Mouse (Mus musculus) stomach, postnatal 0 days (tissue): ENCODE measurements around the gene Rfesd. TPM values are rescaled to one million over a fixed set of nuclear protein-coding genes. Genes with fewer than 3 reads are reported as not detected.

Experiments
- ATAC-seq: fragments of 200-750 bp; cut with Nextera tagmentation; 2 replicates; pipeline ENCODE4 v1.8.0; 2017; ENCODE audit not compliant: low FRiP score, low TSS enrichment
- DNase-seq: peaks from one replicate; pipeline ENCODE4 v3.0.0-alpha.2; 2016; ENCODE audit warnings: low spot score
- H3K27ac ChIP-seq: fragments of 300-500 bp; sonication (generic); replicated peaks from 2 replicates; pipeline ENCODE4 v1.5.1; 2014; ENCODE audit warnings: mild to moderate bottlenecking, control low read depth
- H3K27me3 ChIP-seq: fragments of 300-500 bp; sonication (generic); 2 replicates; pipeline ENCODE4 v1.6.1; 2014; ENCODE audit warnings: low read length; ENCODE audit not compliant: control insufficient read depth, insufficient read depth
- H3K36me3 ChIP-seq: fragments of 300-500 bp; sonication (generic); 2 replicates; pipeline ENCODE4 v1.6.1; 2014; ENCODE audit warnings: low read length, mixed read lengths; ENCODE audit not compliant: control insufficient read depth, insufficient read depth
- H3K4me1 ChIP-seq: fragments of 300-500 bp; sonication (generic); replicated peaks from 2 replicates; pipeline ENCODE4 v1.6.1; 2014; ENCODE audit warnings: antibody characterized with exemption; ENCODE audit not compliant: control insufficient read depth, insufficient read depth
- H3K4me2 ChIP-seq: fragments of 300-500 bp; sonication (generic); replicated peaks from 2 replicates; pipeline ENCODE4 v1.6.1; 2014; ENCODE audit warnings: low read depth, mild to moderate bottlenecking, control low read depth, moderate library complexity
- H3K4me3 ChIP-seq: fragments of 300-500 bp; sonication (generic); 2 replicates; pipeline ENCODE4 v1.5.1; 2014; ENCODE audit warnings: low read depth, low read length, control low read depth
- H3K9ac ChIP-seq: fragments of 300-500 bp; sonication (generic); 2 replicates; pipeline ENCODE4 v1.6.1; 2014; ENCODE audit warnings: mild to moderate bottlenecking, low read length, control low read depth, mixed read lengths
- H3K9me3 ChIP-seq: fragments of 300-500 bp; sonication (generic); 2 replicates; pipeline ENCODE4 v1.6.1; 2016; ENCODE audit warnings: low read length; ENCODE audit not compliant: control insufficient read depth
- CTCF ChIP-seq: IDR thresholded peaks from 2 replicates; pipeline ENCODE4 v1.5.1; 2016; ENCODE audit warnings: antibody characterized with exemption, low read depth, mild to moderate bottlenecking, moderate library complexity
- EP300 ChIP-seq: optimal IDR thresholded peaks from 2 replicates; pipeline ENCODE3; 2016; ENCODE audit warnings: antibody characterized with exemption
- WGBS: fragments of 180-500 bp; shearing (Covaris S2); extraction: QIAGEN DNeasy Blood & Tissue Kit; methylation state at CpG from one replicate; pipeline ENCODE4 v1.1.7; 2014; 5-methylcytosine and 5-hydroxymethylcytosine counted together
- polyA plus RNA-seq: library from polyadenylated mRNA; unstranded; fragments of >200 nt; fragmentation: Nextera tagmentation; extraction: Ambion mirVana; gene quantifications from 2 replicates; pipeline ENCODE4 v1.2.1, GENCODE M21; 2015

Gene Rfesd
- polyA plus RNA-seq, 1 experiment from 2014 or later, result 18.6 TPM

DNA sequence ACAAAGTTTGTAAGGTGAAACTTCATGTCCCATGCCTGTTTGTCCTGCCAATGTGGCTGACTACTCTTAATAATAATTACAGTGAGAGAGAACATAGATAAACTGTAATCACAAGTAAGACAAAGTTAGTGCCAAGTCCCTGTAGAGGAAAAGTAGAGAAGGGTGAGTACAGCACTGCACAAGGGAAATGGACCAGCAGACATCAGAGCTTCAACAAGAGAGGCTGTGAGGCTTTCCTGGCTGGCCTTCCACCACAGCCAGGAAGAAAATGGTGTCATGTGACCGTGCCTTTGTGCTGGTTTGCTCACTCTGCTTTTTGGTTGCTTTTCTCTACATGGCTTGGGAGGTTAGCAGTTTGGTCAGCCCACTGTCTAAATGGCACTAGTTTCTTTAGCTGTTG is 42.9 kb downstream of the Rfesd start:
- H3K9me3 ChIP-seq, result no peaks in the 10 kb centered on the region
- H3K4me2 ChIP-seq, result no peak overlapping the region
- no peak for ATAC-seq
- H3K9ac ChIP-seq, result no peak overlapping the region
- H3K36me3 ChIP-seq, result no peaks in the 10 kb centered on the region
- WGBS, result 81% methylated on average over 1 of the region's 1 CpGs
- H3K27ac ChIP-seq, result no peak overlapping the region
- H3K4me1 ChIP-seq, result no peaks in the 10 kb centered on the region
- H3K4me3 ChIP-seq, result no peak overlapping the region
- H3K27me3 ChIP-seq, result no peaks in the 10 kb centered on the region
- no peak for DNase-seq
- TF ChIP-seq CTCF (no peak), EP300 (no peak)

DNA sequence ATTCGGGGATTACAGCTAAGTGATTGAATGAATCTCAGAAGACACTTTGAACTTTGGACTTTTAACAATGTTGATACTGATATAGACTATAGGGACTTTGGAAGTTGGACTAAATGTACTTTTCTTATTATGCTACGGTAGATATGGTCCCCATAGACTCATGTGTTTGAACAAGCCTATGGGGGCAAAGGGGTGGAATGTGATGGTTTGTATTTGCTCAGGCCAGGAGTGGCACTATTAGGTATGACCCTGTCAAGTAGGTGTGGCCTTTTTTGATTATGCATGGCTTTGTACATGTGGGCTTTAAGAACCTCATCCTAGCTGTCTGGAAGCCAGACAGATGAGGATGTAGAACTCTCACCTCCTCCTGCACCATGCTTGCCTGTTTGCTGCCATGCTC is 44.0 kb downstream of the Rfesd start:
- Histone ChIP-seq H3K27me3 (no peaks in the 10 kb centered on the region), H3K9me3 (no peaks in the 10 kb centered on the region), H3K27ac (no peak overlapping the region), H3K4me2 (no peak overlapping the region), H3K4me3 (no peak overlapping the region), H3K4me1 (no peaks in the 10 kb centered on the region), H3K36me3 (no peaks in the 10 kb centered on the region), H3K9ac (no peak overlapping the region)
- DNase-seq (no peak), ATAC-seq (peak; percentile 67; the same call in 1 of the 2 replicates)
- TF ChIP-seq CTCF, result no peak
- TF ChIP-seq EP300, result no peak
- 47% methylated on average over 2 of the region's 2 CpGs for WGBS

DNA sequence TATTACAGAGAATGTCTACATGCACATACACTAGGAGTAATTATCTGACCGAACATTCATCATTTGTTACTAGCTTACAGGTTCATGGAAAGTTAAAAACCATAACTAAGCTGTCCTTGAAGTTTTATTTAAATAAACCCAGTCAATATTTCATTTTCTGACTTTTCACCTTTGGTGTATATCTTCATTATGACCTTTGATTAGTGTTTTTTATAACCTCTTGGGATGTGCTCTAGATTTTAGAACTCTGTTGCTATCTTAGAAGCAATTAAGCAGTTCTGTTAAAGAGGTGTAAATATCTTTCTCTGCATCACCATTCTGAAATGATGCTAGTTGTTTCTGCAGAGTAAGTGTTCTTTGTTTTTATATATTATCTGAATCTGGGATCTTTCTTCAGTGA is 51.7 kb downstream of the Rfesd start, which contains the start of gene Spata9:
Spata9 (plus strand) TSS at position 301 of the 400 bp plus-strand sequence.
- Histone ChIP-seq H3K9ac (no peak within 1 kb of the TSS), H3K9me3 (no peaks in the 10 kb centered on the region), H3K27ac (no peak within 1 kb of the TSS), H3K36me3 (no peaks in the 10 kb centered on the region), H3K4me1 (no peaks in the 10 kb centered on the region), H3K27me3 (no peaks in the 10 kb centered on the region), H3K4me2 (no peak within 1 kb of the TSS), H3K4me3 (no peak within 1 kb of the TSS)
- ATAC-seq, result no peak
- no peak for DNase-seq
- no peak for TF ChIP-seq CTCF
- WGBS, result 74% methylated on average over 1 of the region's 1 CpGs

DNA sequence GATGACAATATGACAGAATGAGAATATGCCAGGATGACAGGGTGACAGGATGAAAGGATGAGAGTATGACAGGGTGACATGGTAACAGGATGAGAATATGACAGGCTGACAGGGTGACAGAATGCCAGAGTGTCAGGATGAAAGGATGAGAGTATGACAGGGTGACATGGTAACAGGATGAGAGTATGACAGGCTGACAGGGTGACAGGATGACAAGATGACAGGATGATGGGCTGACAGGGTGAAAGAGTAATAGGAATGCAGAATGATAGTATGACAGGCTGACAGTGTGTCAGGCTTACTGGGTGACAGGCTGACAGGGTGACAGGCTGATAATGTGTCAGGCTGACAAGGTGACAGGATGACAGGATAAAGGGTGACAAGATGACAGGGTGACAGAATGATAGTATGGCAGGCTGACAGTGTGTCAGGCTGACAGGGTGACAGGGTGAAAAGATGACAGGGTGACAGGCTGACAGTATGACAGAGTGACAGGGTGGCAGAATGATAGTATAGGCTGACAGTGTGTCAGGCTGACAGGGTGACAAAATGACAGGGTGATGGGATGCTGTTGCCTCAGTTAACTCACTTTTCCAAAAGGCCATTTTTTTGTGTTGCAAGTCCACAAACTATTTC is 63.0 kb downstream of the Rfesd start:
- Histone ChIP-seq H3K4me2 (no peak overlapping the region), H3K9me3 (no peaks in the 10 kb centered on the region), H3K4me1 (no peaks in the 10 kb centered on the region), H3K36me3 (no peaks in the 10 kb centered on the region), H3K4me3 (no peak overlapping the region), H3K9ac (no peak overlapping the region), H3K27me3 (no peaks in the 10 kb centered on the region), H3K27ac (no peak overlapping the region)
- DNase-seq (no peak), ATAC-seq (no peak)
- TF ChIP-seq CTCF, result no peak
- no peak for TF ChIP-seq EP300

Other genes with a start within 250 kb of the Rfesd start
- gene Glrx, start 178.9 kb downstream of the Rfesd start, polyA plus RNA-seq, result 416 and 426 TPM in 2 replicates
- 9.1 and 10.0 TPM in 2 replicates for gene Rhobtb3, start 74.8 kb downstream of the Rfesd start, polyA plus RNA-seq
- 0.30 and 0.42 TPM in 2 replicates for gene Spata9, start 51.6 kb downstream of the Rfesd start, polyA plus RNA-seq
- gene Gpr150, start 38.3 kb upstream of the Rfesd start, polyA plus RNA-seq, result 0.12 and 0.18 TPM in 2 replicates
- gene Arsk, start 79.9 kb upstream of the Rfesd start, polyA plus RNA-seq, result 4.0 and 4.8 TPM in 2 replicates
- 6.0 and 6.4 TPM in 2 replicates for gene Ttc37, start 80.0 kb upstream of the Rfesd start, polyA plus RNA-seq